Mouse (Mus musculus): ENCODE results near the gene Atp5mpl. TPM values are rescaled to one million over a fixed set of nuclear protein-coding genes. Genes with fewer than 3 reads are reported as not detected.
A peak's percentile ranks its signal among the peaks of the same experiment; 100 is the strongest.
"Not testable (repeated sequence)": the region's sequence is repeated elsewhere in the genome, so short reads cannot be mapped to it uniquely, and the experiment has no call there.

The Atp5mpl gene
- polyA plus RNA-seq, 1 experiment from 2014 or later = 714 TPM

GRCm38 (mm10) chr12:111945765-111946655 is 20.8 kb downstream of the Atp5mpl start:
- H3K4me2 ChIP-seq (replicated peaks); H3K27ac ChIP-seq; H3K36me3 ChIP-seq; H3K9ac ChIP-seq (replicated peaks); H3K4me1 ChIP-seq (replicated peaks); H3K4me3 ChIP-seq (replicated peaks); H3K9me3 ChIP-seq; H3K27me3 ChIP-seq: not testable (repeated sequence)
- peak; percentile 49; the same call in 1 of the 2 replicates for ATAC-seq
- 69% methylated on average over 9 of the region's 15 CpGs for WGBS

GRCm38 (mm10) chr12:111945115-111945514 is 21.7 kb downstream of the Atp5mpl start:
- 60% methylated on average over 8 of the region's 8 CpGs for WGBS
- Histone ChIP-seq H3K27ac (no peak overlapping the region), H3K4me3 (replicated peaks) (no peak overlapping the region), H3K9me3 (no peaks in the 10 kb centered on the region), H3K4me2 (replicated peaks) (no peak overlapping the region), H3K9ac (replicated peaks) (no peak overlapping the region), H3K4me1 (replicated peaks) (peaks cover 8% of the 10 kb centered on the region), H3K27me3 (no peaks in the 10 kb centered on the region), H3K36me3 (no peaks in the 10 kb centered on the region)
- ATAC-seq = no peak

- not testable (repeated sequence) for H3K36me3 ChIP-seq; H3K4me1 ChIP-seq (replicated peaks); H3K9me3 ChIP-seq; H3K9ac ChIP-seq (replicated peaks); H3K4me2 ChIP-seq (replicated peaks); H3K27me3 ChIP-seq; H3K27ac ChIP-seq; H3K4me3 ChIP-seq (replicated peaks)
- WGBS = 74% methylated on average over 16 of the region's 20 CpGs
- ATAC-seq = peak; percentile 69; the same call in 1 of the 2 replicates
Measured at GRCm38 (mm10) chr12:111944065-111944987, 22.5 kb downstream of the Atp5mpl start.

- H3K9ac ChIP-seq (replicated peaks) = 0 out of 2 replicates have a peak overlapping the region, but pooled peaks have one; percentile 6
- peaks cover 8% of the 10 kb centered on the region for H3K4me1 ChIP-seq (replicated peaks)
- H3K36me3 ChIP-seq = no peaks in the 10 kb centered on the region
- no peaks in the 10 kb centered on the region for H3K27me3 ChIP-seq
- no peak overlapping the region for H3K4me2 ChIP-seq (replicated peaks)
- no peak overlapping the region for H3K27ac ChIP-seq
- 60% methylated on average over 10 of the region's 10 CpGs for WGBS
- no peaks in the 10 kb centered on the region for H3K9me3 ChIP-seq
- ATAC-seq = no peak
- H3K4me3 ChIP-seq (replicated peaks) = no peak overlapping the region
Measured at GRCm38 (mm10) chr12:111943421-111944064, 23.2 kb downstream of the Atp5mpl start.

- Histone ChIP-seq H3K4me1 (replicated peaks) (peaks cover 12% of the 10 kb centered on the region), H3K27ac (no peak overlapping the region), H3K9me3 (no peaks in the 10 kb centered on the region), H3K9ac (replicated peaks) (no peak overlapping the region), H3K36me3 (no peaks in the 10 kb centered on the region), H3K27me3 (no peaks in the 10 kb centered on the region), H3K4me3 (replicated peaks) (no peak overlapping the region), H3K4me2 (replicated peaks) (no peak overlapping the region)
- 70% methylated on average over 1 of the region's 1 CpGs for WGBS
- ATAC-seq = no peak
Measured at GRCm38 (mm10) chr12:111938623-111939177, 28.1 kb downstream of the Atp5mpl start.

GRCm38 (mm10) chr12:111936706-111937550 is 29.8 kb downstream of the Atp5mpl start:
- 0 out of 2 replicates have a peak, but pooled peaks have one; percentile 31 for ATAC-seq
- no peak overlapping the region for H3K4me2 ChIP-seq (replicated peaks)
- WGBS = 46% methylated on average over 24 of the region's 24 CpGs

GRCm38 (mm10) chr12:111933971-111934370 is 32.8 kb downstream of the Atp5mpl start:
- Histone ChIP-seq H3K4me2 (replicated peaks) (no peak overlapping the region), H3K36me3 (no peaks in the 10 kb centered on the region), H3K4me3 (replicated peaks) (no peak overlapping the region), H3K9ac (replicated peaks) (no peak overlapping the region), H3K27ac (no peak overlapping the region), H3K4me1 (replicated peaks) (peaks cover 14% of the 10 kb centered on the region), H3K9me3 (no peaks in the 10 kb centered on the region), H3K27me3 (no peaks in the 10 kb centered on the region)
- ATAC-seq = no peak
- WGBS = 73% methylated on average over 2 of the region's 2 CpGs

More at GRCm38 (mm10) chr12:111936706-111937550, 29.8 kb downstream of the Atp5mpl start:
- Histone ChIP-seq H3K4me1 (replicated peaks) (peaks cover 14% of the 10 kb centered on the region), H3K9me3 (no peaks in the 10 kb centered on the region), H3K9ac (replicated peaks) (no peak overlapping the region), H3K4me3 (replicated peaks) (no peak overlapping the region), H3K27me3 (no peaks in the 10 kb centered on the region), H3K27ac (no peak overlapping the region), H3K36me3 (no peaks in the 10 kb centered on the region)

GRCm38 (mm10) chr12:111933032-111933704 is 33.6 kb downstream of the Atp5mpl start:
- Histone ChIP-seq H3K27ac (no peak overlapping the region), H3K36me3 (no peaks in the 10 kb centered on the region), H3K4me3 (replicated peaks) (no peak overlapping the region), H3K4me1 (replicated peaks) (peaks cover 14% of the 10 kb centered on the region), H3K9ac (replicated peaks) (no peak overlapping the region), H3K9me3 (no peaks in the 10 kb centered on the region), H3K4me2 (replicated peaks) (no peak overlapping the region), H3K27me3 (no peaks in the 10 kb centered on the region)
- no peak for ATAC-seq
- WGBS = 70% methylated on average over 11 of the region's 11 CpGs

- Histone ChIP-seq H3K36me3 (no peaks in the 10 kb centered on the region), H3K4me3 (replicated peaks) (no peak overlapping the region), H3K27ac (no peak overlapping the region), H3K9me3 (no peaks in the 10 kb centered on the region), H3K9ac (replicated peaks) (no peak overlapping the region), H3K4me2 (replicated peaks) (no peak overlapping the region), H3K4me1 (replicated peaks) (peaks cover 14% of the 10 kb centered on the region), H3K27me3 (no peaks in the 10 kb centered on the region)
- 0 out of 2 replicates have a peak, but pooled peaks have one; percentile 38 for ATAC-seq
- 66% methylated on average over 3 of the region's 3 CpGs for WGBS
Measured at GRCm38 (mm10) chr12:111932513-111932912, 34.3 kb downstream of the Atp5mpl start.

GRCm38 (mm10) chr12:111931411-111932025 is 35.3 kb downstream of the Atp5mpl start:
- no peak for ATAC-seq
- Histone ChIP-seq H3K9ac (replicated peaks) (no peak overlapping the region), H3K27ac (no peak overlapping the region), H3K27me3 (no peaks in the 10 kb centered on the region), H3K36me3 (no peaks in the 10 kb centered on the region), H3K9me3 (no peaks in the 10 kb centered on the region), H3K4me2 (replicated peaks) (no peak overlapping the region), H3K4me1 (replicated peaks) (peaks cover 11% of the 10 kb centered on the region), H3K4me3 (replicated peaks) (no peak overlapping the region)
- WGBS = 77% methylated on average over 8 of the region's 9 CpGs
